Mouse (Mus musculus): ENCODE results near the gene Gm11213. TPM values are rescaled to one million over a fixed set of nuclear protein-coding genes. Genes with fewer than 3 reads are reported as not detected.
A peak's percentile ranks its signal among the peaks of the same experiment; 100 is the strongest.

The Gm11213 gene
- polyA plus RNA-seq, 1 experiment from 2014 or later: not detected

GRCm38 (mm10) chr4:63559127-63559697, 45.8 kb downstream of the Gm11213 start:
- no peaks in the 10 kb centered on the region for H3K27me3 ChIP-seq (ENCODE audit: control insufficient read depth, insufficient read depth, low read length)
- 31% methylated on average over 9 of the region's 9 CpGs for WGBS
- ATAC-seq (replicated peaks; ENCODE audit: insufficient number of reproducible peaks, low FRiP score, low TSS enrichment, low read depth): no peak
- H3K36me3 ChIP-seq (replicated peaks; ENCODE audit: control insufficient read depth, insufficient read depth, low read depth, low read length): no peaks in the 10 kb centered on the region
- no peak overlapping the region for H3K27ac ChIP-seq (replicated peaks; ENCODE audit: low read depth, low read length)
- H3K4me1 ChIP-seq (ENCODE audit: control insufficient read depth, insufficient read depth, low read length): peaks cover 6% of the 10 kb centered on the region; the same call in 1 of the 2 replicates
- peak; percentile 29 for DNase-seq (ENCODE audit: low spot score)
- H3K4me2 ChIP-seq (ENCODE audit: low read depth, low read length): peak overlapping the region; percentile 87
- H3K9me3 ChIP-seq (replicated peaks; ENCODE audit: control insufficient read depth, low read length): no peaks in the 10 kb centered on the region
- peak overlapping the region; percentile 62 for H3K4me3 ChIP-seq (ENCODE audit: low read depth, low read length)
- peak overlapping the region; percentile 90 for H3K9ac ChIP-seq (replicated peaks; ENCODE audit: low read length)

- Histone ChIP-seq H3K9me3 (replicated peaks; ENCODE audit: control insufficient read depth, low read length) (no peaks in the 10 kb centered on the region), H3K27me3 (ENCODE audit: control insufficient read depth, insufficient read depth, low read length) (no peaks in the 10 kb centered on the region), H3K4me3 (ENCODE audit: low read depth, low read length) (peak within 1 kb of the TSS; percentile 62), H3K4me2 (ENCODE audit: low read depth, low read length) (peak within 1 kb of the TSS; percentile 87), H3K9ac (replicated peaks; ENCODE audit: low read length) (peak within 1 kb of the TSS; percentile 90), H3K27ac (replicated peaks; ENCODE audit: low read depth, low read length) (peak within 1 kb of the TSS; percentile 56; the same call in 1 of the 2 replicates), H3K4me1 (ENCODE audit: control insufficient read depth, insufficient read depth, low read length) (peaks cover 6% of the 10 kb centered on the region; the same call in 1 of the 2 replicates), H3K36me3 (replicated peaks; ENCODE audit: control insufficient read depth, insufficient read depth, low read depth, low read length) (no peaks in the 10 kb centered on the region)
- ATAC-seq (replicated peaks; ENCODE audit: insufficient number of reproducible peaks, low FRiP score, low TSS enrichment, low read depth) (peak; percentile 79), DNase-seq (ENCODE audit: low spot score) (peak; percentile 79)
- under 1% methylated on average over 79 of the region's 81 CpGs for WGBS
These were observed 46.5 kb downstream of the Gm11213 start, which contains the start of gene Tmem268 for GRCm38 (mm10) chr4:63558407-63559081. Tmem268 (plus strand) TSS chr4:63558781.

- no peak overlapping the region for H3K27ac ChIP-seq (replicated peaks; ENCODE audit: low read depth, low read length)
These were observed 47.7 kb downstream of the Gm11213 start for GRCm38 (mm10) chr4:63557124-63558059.

GRCm38 (mm10) chr4:63556665-63557064, 48.4 kb downstream of the Gm11213 start:
- 66% methylated on average over 5 of the region's 5 CpGs for whole genome bisulfite sequencing
- Histone ChIP-seq H3K9me3 (replicated peaks; ENCODE audit: control insufficient read depth, low read length) (no peaks in the 10 kb centered on the region), H3K27me3 (ENCODE audit: control insufficient read depth, insufficient read depth, low read length) (no peaks in the 10 kb centered on the region), H3K4me3 (ENCODE audit: low read depth, low read length) (no peak overlapping the region), H3K4me2 (ENCODE audit: low read depth, low read length) (no peak overlapping the region), H3K9ac (replicated peaks; ENCODE audit: low read length) (no peak overlapping the region), H3K27ac (replicated peaks; ENCODE audit: low read depth, low read length) (no peak overlapping the region), H3K4me1 (ENCODE audit: control insufficient read depth, insufficient read depth, low read length) (peaks cover 6% of the 10 kb centered on the region; the same call in 1 of the 2 replicates), H3K36me3 (replicated peaks; ENCODE audit: control insufficient read depth, insufficient read depth, low read depth, low read length) (no peaks in the 10 kb centered on the region; the same call in none of the 2 replicates)
- DNase-seq (ENCODE audit: low spot score) (no peak), ATAC-seq (replicated peaks; ENCODE audit: insufficient number of reproducible peaks, low FRiP score, low TSS enrichment, low read depth) (no peak)

More at GRCm38 (mm10) chr4:63557124-63558059, 47.7 kb downstream of the Gm11213 start:
- WGBS: 23% methylated on average over 16 of the region's 16 CpGs
- no peak overlapping the region for H3K4me3 ChIP-seq (ENCODE audit: low read depth, low read length)
- no peak overlapping the region; the same call in 1 of the 2 replicates for H3K9ac ChIP-seq (replicated peaks; ENCODE audit: low read length)
- no peaks in the 10 kb centered on the region for H3K27me3 ChIP-seq (ENCODE audit: control insufficient read depth, insufficient read depth, low read length)
- H3K9me3 ChIP-seq (replicated peaks; ENCODE audit: control insufficient read depth, low read length): no peaks in the 10 kb centered on the region
- H3K4me2 ChIP-seq (ENCODE audit: low read depth, low read length): no peak overlapping the region
- peaks cover 6% of the 10 kb centered on the region; the same call in 1 of the 2 replicates for H3K4me1 ChIP-seq (ENCODE audit: control insufficient read depth, insufficient read depth, low read length)
- H3K36me3 ChIP-seq (replicated peaks; ENCODE audit: control insufficient read depth, insufficient read depth, low read depth, low read length): no peaks in the 10 kb centered on the region; the same call in none of the 2 replicates
- no peak for ATAC-seq (replicated peaks; ENCODE audit: insufficient number of reproducible peaks, low FRiP score, low TSS enrichment, low read depth)
- no peak for DNase-seq (ENCODE audit: low spot score)

GRCm38 (mm10) chr4:63555111-63555510, 50.0 kb downstream of the Gm11213 start:
- ATAC-seq (replicated peaks; ENCODE audit: insufficient number of reproducible peaks, low FRiP score, low TSS enrichment, low read depth): no peak
- Histone ChIP-seq H3K9ac (replicated peaks; ENCODE audit: low read length) (no peak overlapping the region), H3K9me3 (replicated peaks; ENCODE audit: control insufficient read depth, low read length) (no peaks in the 10 kb centered on the region), H3K4me2 (ENCODE audit: low read depth, low read length) (no peak overlapping the region), H3K4me3 (ENCODE audit: low read depth, low read length) (no peak overlapping the region), H3K27me3 (ENCODE audit: control insufficient read depth, insufficient read depth, low read length) (no peaks in the 10 kb centered on the region), H3K4me1 (ENCODE audit: control insufficient read depth, insufficient read depth, low read length) (peaks cover 6% of the 10 kb centered on the region; the same call in 1 of the 2 replicates), H3K36me3 (replicated peaks; ENCODE audit: control insufficient read depth, insufficient read depth, low read depth, low read length) (no peaks in the 10 kb centered on the region; the same call in none of the 2 replicates), H3K27ac (replicated peaks; ENCODE audit: low read depth, low read length) (no peak overlapping the region)
- 87% methylated on average over 2 of the region's 2 CpGs for WGBS
- DNase-seq (ENCODE audit: low spot score): no peak

- Histone ChIP-seq H3K4me1 (ENCODE audit: control insufficient read depth, insufficient read depth, low read length) (peaks cover 6% of the 10 kb centered on the region; the same call in 1 of the 2 replicates), H3K27ac (replicated peaks; ENCODE audit: low read depth, low read length) (no peak overlapping the region), H3K9ac (replicated peaks; ENCODE audit: low read length) (no peak overlapping the region), H3K4me2 (ENCODE audit: low read depth, low read length) (no peak overlapping the region), H3K27me3 (ENCODE audit: control insufficient read depth, insufficient read depth, low read length) (no peaks in the 10 kb centered on the region), H3K36me3 (replicated peaks; ENCODE audit: control insufficient read depth, insufficient read depth, low read depth, low read length) (no peaks in the 10 kb centered on the region; the same call in none of the 2 replicates), H3K9me3 (replicated peaks; ENCODE audit: control insufficient read depth, low read length) (no peaks in the 10 kb centered on the region), H3K4me3 (ENCODE audit: low read depth, low read length) (no peak overlapping the region)
- WGBS: 62% methylated on average over 3 of the region's 3 CpGs
- no peak for DNase-seq (ENCODE audit: low spot score)
- ATAC-seq (replicated peaks; ENCODE audit: insufficient number of reproducible peaks, low FRiP score, low TSS enrichment, low read depth): no peak
These were observed 50.4 kb downstream of the Gm11213 start for GRCm38 (mm10) chr4:63554616-63555015.

- Histone ChIP-seq H3K4me1 (ENCODE audit: control insufficient read depth, insufficient read depth, low read length) (peaks cover 4% of the 10 kb centered on the region; the same call in 1 of the 2 replicates), H3K4me3 (ENCODE audit: low read depth, low read length) (no peak overlapping the region), H3K36me3 (replicated peaks; ENCODE audit: control insufficient read depth, insufficient read depth, low read depth, low read length) (peaks cover 2% of the 10 kb centered on the region), H3K27me3 (ENCODE audit: control insufficient read depth, insufficient read depth, low read length) (no peaks in the 10 kb centered on the region), H3K4me2 (ENCODE audit: low read depth, low read length) (no peak overlapping the region), H3K27ac (replicated peaks; ENCODE audit: low read depth, low read length) (no peak overlapping the region), H3K9ac (replicated peaks; ENCODE audit: low read length) (no peak overlapping the region), H3K9me3 (replicated peaks; ENCODE audit: control insufficient read depth, low read length) (no peaks in the 10 kb centered on the region)
- ATAC-seq (replicated peaks; ENCODE audit: insufficient number of reproducible peaks, low FRiP score, low TSS enrichment, low read depth) (no peak), DNase-seq (ENCODE audit: low spot score) (no peak)
- WGBS: 70% methylated on average over 4 of the region's 4 CpGs
These were observed 51.1 kb downstream of the Gm11213 start for GRCm38 (mm10) chr4:63553789-63554576.
